Mouse (Mus musculus): ENCODE measurements around the gene Baiap2l1. TPM values are rescaled to one million over a fixed set of nuclear protein-coding genes. Genes with fewer than 3 reads are reported as not detected.
A peak's percentile ranks its signal among the peaks of the same experiment; 100 is the strongest.

The Baiap2l1 gene
- polyA plus RNA-seq, 1 experiment, result 2.3 TPM

DNA sequence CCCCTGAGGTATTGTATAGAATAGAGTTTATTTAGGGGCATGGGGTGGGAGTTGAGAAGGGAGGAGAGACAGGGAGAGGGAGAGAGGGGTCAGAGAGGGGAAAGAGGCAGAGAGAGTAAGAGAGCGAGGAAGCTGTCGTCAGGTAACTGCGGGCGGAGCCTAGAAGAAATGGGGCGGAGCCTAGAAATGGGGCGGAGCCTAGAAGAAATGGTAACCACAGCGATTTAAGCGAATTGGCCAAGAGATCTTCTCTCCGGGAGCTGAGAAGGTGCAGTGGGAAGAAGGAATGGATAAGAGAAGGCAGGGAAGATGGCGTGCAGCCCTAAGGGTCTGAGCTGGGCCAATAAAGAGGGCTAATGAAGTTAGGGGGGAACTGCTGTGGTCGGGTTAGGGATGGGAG, 131.7 kb downstream of the Baiap2l1 start:
- H3K4me1 ChIP-seq (ENCODE audit: control insufficient read depth, insufficient read depth, low read length), result peaks cover 13% of the 10 kb centered on the region
- H3K36me3 ChIP-seq (ENCODE audit: control insufficient read depth, insufficient read depth, low read length), result no peaks in the 10 kb centered on the region
- no peaks in the 10 kb centered on the region for H3K27me3 ChIP-seq (ENCODE audit: control insufficient read depth, insufficient read depth, low read length)
- TF ChIP-seq POLR2A (IDR thresholded peaks at IDR 0.05; ENCODE audit: control insufficient read depth, low read depth, low read length) (no peak), CTCF (IDR thresholded peaks at IDR 0.05; ENCODE audit: control insufficient read depth, insufficient read depth, insufficient replicate concordance, low read depth, low read length) (no peak)
- no peak overlapping the region for H3K27ac ChIP-seq (ENCODE audit: control insufficient read depth, insufficient read depth, low read depth, low read length)
- H3K4me3 ChIP-seq (ENCODE audit: control insufficient read depth, low read depth, low read length), result no peak overlapping the region

GRCm38 (mm10) chr5:144223899-144224816, 133.8 kb downstream of the Baiap2l1 start:
- TF ChIP-seq POLR2A (IDR thresholded peaks at IDR 0.05; ENCODE audit: control insufficient read depth, low read depth, low read length) (no peak), CTCF (IDR thresholded peaks at IDR 0.05; ENCODE audit: control insufficient read depth, insufficient read depth, insufficient replicate concordance, low read depth, low read length) (no peak)
- Histone ChIP-seq H3K4me1 (ENCODE audit: control insufficient read depth, insufficient read depth, low read length) (peaks cover 13% of the 10 kb centered on the region), H3K27me3 (ENCODE audit: control insufficient read depth, insufficient read depth, low read length) (no peaks in the 10 kb centered on the region), H3K36me3 (ENCODE audit: control insufficient read depth, insufficient read depth, low read length) (no peaks in the 10 kb centered on the region), H3K4me3 (ENCODE audit: control insufficient read depth, low read depth, low read length) (peak overlapping the region; percentile 98), H3K27ac (ENCODE audit: control insufficient read depth, insufficient read depth, low read depth, low read length) (peak overlapping the region; percentile 83)

DNA sequence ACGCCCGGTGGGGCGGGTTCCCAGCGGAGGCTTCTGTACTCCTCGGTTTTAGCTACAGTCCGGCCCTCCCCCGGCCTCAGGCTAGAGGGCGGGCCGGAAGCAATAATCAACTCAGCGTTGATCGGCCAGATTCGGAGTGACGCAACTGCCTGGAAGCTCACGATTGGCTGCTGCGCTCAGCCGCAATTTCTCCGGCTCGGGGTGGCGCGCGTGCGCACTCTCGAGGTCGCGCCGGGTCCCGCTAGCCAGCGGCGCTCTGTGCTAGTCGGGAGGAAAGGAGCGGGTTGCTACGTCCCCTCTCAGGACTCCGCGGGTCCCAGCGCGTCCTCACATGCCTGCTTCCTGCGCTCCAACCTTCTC, 134.4 kb downstream of the Baiap2l1 start, which contains the start of gene Tecpr1:
TSS of gene Tecpr1 (minus strand) at position 113 of the 360 bp plus-strand sequence.
- peak within 1 kb of the TSS; percentile 83 for H3K27ac ChIP-seq (ENCODE audit: control insufficient read depth, insufficient read depth, low read depth, low read length)
- peak within 1 kb of the TSS; percentile 98 for H3K4me3 ChIP-seq (ENCODE audit: control insufficient read depth, low read depth, low read length)
- TF ChIP-seq CTCF (IDR thresholded peaks at IDR 0.05; ENCODE audit: control insufficient read depth, insufficient read depth, insufficient replicate concordance, low read depth, low read length) (no peak), POLR2A (IDR thresholded peaks at IDR 0.05; ENCODE audit: control insufficient read depth, low read depth, low read length) (peak; percentile 71; the same call in 1 of the 2 replicates)
- H3K4me1 ChIP-seq (ENCODE audit: control insufficient read depth, insufficient read depth, low read length), result peaks cover 13% of the 10 kb centered on the region
- H3K36me3 ChIP-seq (ENCODE audit: control insufficient read depth, insufficient read depth, low read length), result no peaks in the 10 kb centered on the region
- no peaks in the 10 kb centered on the region for H3K27me3 ChIP-seq (ENCODE audit: control insufficient read depth, insufficient read depth, low read length)

- Histone ChIP-seq H3K27me3 (ENCODE audit: control insufficient read depth, insufficient read depth, low read length) (no peaks in the 10 kb centered on the region), H3K36me3 (ENCODE audit: control insufficient read depth, insufficient read depth, low read length) (no peaks in the 10 kb centered on the region), H3K4me3 (ENCODE audit: control insufficient read depth, low read depth, low read length) (peak overlapping the region; percentile 98), H3K4me1 (ENCODE audit: control insufficient read depth, insufficient read depth, low read length) (peaks cover 13% of the 10 kb centered on the region), H3K27ac (ENCODE audit: control insufficient read depth, insufficient read depth, low read depth, low read length) (peak overlapping the region; percentile 83)
- TF ChIP-seq POLR2A (IDR thresholded peaks at IDR 0.05; ENCODE audit: control insufficient read depth, low read depth, low read length) (no peak), CTCF (IDR thresholded peaks at IDR 0.05; ENCODE audit: control insufficient read depth, insufficient read depth, insufficient replicate concordance, low read depth, low read length) (no peak)
Observed at GRCm38 (mm10) chr5:144222811-144223502, 135.0 kb downstream of the Baiap2l1 start.

GRCm38 (mm10) chr5:144221305-144221704, 136.6 kb downstream of the Baiap2l1 start:
- H3K4me1 ChIP-seq (ENCODE audit: control insufficient read depth, insufficient read depth, low read length), result peaks cover 13% of the 10 kb centered on the region
- no peaks in the 10 kb centered on the region for H3K27me3 ChIP-seq (ENCODE audit: control insufficient read depth, insufficient read depth, low read length)
- H3K27ac ChIP-seq (ENCODE audit: control insufficient read depth, insufficient read depth, low read depth, low read length), result peak overlapping the region; percentile 62
- no peaks in the 10 kb centered on the region for H3K36me3 ChIP-seq (ENCODE audit: control insufficient read depth, insufficient read depth, low read length)
- no peak overlapping the region for H3K4me3 ChIP-seq (ENCODE audit: control insufficient read depth, low read depth, low read length)
- TF ChIP-seq POLR2A (IDR thresholded peaks at IDR 0.05; ENCODE audit: control insufficient read depth, low read depth, low read length) (no peak), CTCF (IDR thresholded peaks at IDR 0.05; ENCODE audit: control insufficient read depth, insufficient read depth, insufficient replicate concordance, low read depth, low read length) (no peak)

DNA sequence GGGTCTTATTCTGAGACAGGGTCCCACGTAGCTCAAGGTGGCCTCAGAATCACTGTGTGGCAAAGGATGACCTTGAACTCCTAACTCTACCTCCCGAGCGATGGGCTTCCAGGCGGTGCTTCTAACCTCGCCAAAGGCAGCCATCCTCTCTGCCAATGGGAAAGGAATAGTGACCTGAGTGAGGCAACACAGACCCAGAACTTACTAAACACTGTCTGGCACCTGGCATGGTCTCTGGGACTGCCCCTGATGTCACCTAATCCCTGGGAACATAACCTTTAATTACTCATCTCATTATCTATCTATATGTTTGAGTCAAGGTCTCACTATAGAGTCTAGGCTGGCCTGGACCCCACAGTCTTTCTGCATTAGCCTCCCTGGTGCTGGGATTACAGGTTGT, 138.0 kb downstream of the Baiap2l1 start:
- Histone ChIP-seq H3K36me3 (ENCODE audit: control insufficient read depth, insufficient read depth, low read length) (no peaks in the 10 kb centered on the region), H3K4me1 (ENCODE audit: control insufficient read depth, insufficient read depth, low read length) (peaks cover 9% of the 10 kb centered on the region), H3K4me3 (ENCODE audit: control insufficient read depth, low read depth, low read length) (no peak overlapping the region), H3K27ac (ENCODE audit: control insufficient read depth, insufficient read depth, low read depth, low read length) (no peak overlapping the region), H3K27me3 (ENCODE audit: control insufficient read depth, insufficient read depth, low read length) (no peaks in the 10 kb centered on the region)
- no peak for TF ChIP-seq CTCF (IDR thresholded peaks at IDR 0.05; ENCODE audit: control insufficient read depth, insufficient read depth, insufficient replicate concordance, low read depth, low read length)
- no peak for TF ChIP-seq POLR2A (IDR thresholded peaks at IDR 0.05; ENCODE audit: control insufficient read depth, low read depth, low read length)

- H3K36me3 ChIP-seq (ENCODE audit: control insufficient read depth, insufficient read depth, low read length), result no peaks in the 10 kb centered on the region
- no peaks in the 10 kb centered on the region for H3K27me3 ChIP-seq (ENCODE audit: control insufficient read depth, insufficient read depth, low read length)
- TF ChIP-seq CTCF (IDR thresholded peaks at IDR 0.05; ENCODE audit: control insufficient read depth, insufficient read depth, insufficient replicate concordance, low read depth, low read length) (no peak), POLR2A (IDR thresholded peaks at IDR 0.05; ENCODE audit: control insufficient read depth, low read depth, low read length) (no peak)
- H3K27ac ChIP-seq (ENCODE audit: control insufficient read depth, insufficient read depth, low read depth, low read length), result no peak overlapping the region
- peaks cover 7% of the 10 kb centered on the region for H3K4me1 ChIP-seq (ENCODE audit: control insufficient read depth, insufficient read depth, low read length)
- no peak overlapping the region for H3K4me3 ChIP-seq (ENCODE audit: control insufficient read depth, low read depth, low read length)
Observed at GRCm38 (mm10) chr5:144219306-144219705, 138.6 kb downstream of the Baiap2l1 start.
